Mouse (Mus musculus) ES-E14 (cell line): ENCODE data around the gene Ddx42. TPM values are rescaled to one million over a fixed set of nuclear protein-coding genes. Genes with fewer than 3 reads are reported as not detected.

ENCODE experiments used
- DNase-seq: peaks from one replicate; pipeline ENCODE4 v3.0.0-alpha.2; 2013; ENCODE audit warnings: low read depth, low spot score
- H3K27ac ChIP-seq: 2 replicates; pipeline ENCODE4 v1.5.1; 2012; ENCODE audit warnings: low read depth, mild to moderate bottlenecking, low read length, moderate library complexity, mixed read lengths; ENCODE audit not compliant: poor library complexity, insufficient read depth, severe bottlenecking
- H3K36me3 ChIP-seq: 2 replicates; pipeline ENCODE4 v1.6.1; 2012; ENCODE audit warnings: mild to moderate bottlenecking, low read length, moderate library complexity, mixed read lengths; ENCODE audit not compliant: control insufficient read depth, poor library complexity, insufficient read depth, severe bottlenecking
- H3K4me1 ChIP-seq, 2 experiments: fragments of 150-350 bp in 1 of 2; sonication (generic) in 1 of 2; 2 replicates each; pipeline ENCODE4 v1.6.1; 2012; ENCODE audit warnings: low read length in 2 of 2, mild to moderate bottlenecking in 1 of 2, mixed read lengths in 1 of 2; ENCODE audit not compliant: control insufficient read depth in 2 of 2, insufficient read depth in 2 of 2, poor library complexity in 1 of 2
- H3K4me3 ChIP-seq, 2 experiments: fragments of 150-350 bp in 1 of 2; sonication (generic) in 1 of 2; 2 replicates each; pipeline ENCODE4 v1.5.1; 2012; ENCODE audit warnings: low read length in 2 of 2, low read depth in 1 of 2, mild to moderate bottlenecking in 1 of 2, mixed read lengths in 1 of 2; ENCODE audit not compliant: insufficient read depth in 1 of 2, poor library complexity in 1 of 2, severe bottlenecking in 1 of 2
- H3K9ac ChIP-seq: 2 replicates; pipeline ENCODE4 v1.6.1; 2012; ENCODE audit warnings: low read depth, mild to moderate bottlenecking, low read length, mixed read lengths; ENCODE audit not compliant: poor library complexity, insufficient read depth, severe bottlenecking
- H3K9me3 ChIP-seq: fragments of 150-350 bp; sonication (generic); 2 replicates; pipeline ENCODE4 v1.6.1; 2012; ENCODE audit warnings: low read depth, mild to moderate bottlenecking, low read length; ENCODE audit not compliant: control insufficient read depth, insufficient read depth
- CHD2 ChIP-seq: IDR thresholded peaks from 2 replicates; pipeline ENCODE4 v1.6.1; 2014; ENCODE audit warnings: mild to moderate bottlenecking, low read depth, low read length, inconsistent platforms
- HCFC1 ChIP-seq: IDR thresholded peaks from 2 replicates; pipeline ENCODE4 v1.6.1; 2012; ENCODE audit warnings: low read length, inconsistent platforms, borderline replicate concordance; ENCODE audit not compliant: insufficient read depth
- MAFK ChIP-seq: IDR thresholded peaks from 2 replicates; pipeline ENCODE4 v1.6.1; 2014; ENCODE audit warnings: mild to moderate bottlenecking, low read depth, low read length, inconsistent platforms; ENCODE audit not compliant: insufficient read depth
- ZC3H11A ChIP-seq: IDR thresholded peaks from 2 replicates; pipeline ENCODE4 v1.6.1; 2012; ENCODE audit warnings: low read depth, mild to moderate bottlenecking, inconsistent platforms, low read length, borderline replicate concordance
- ZNF384 ChIP-seq: IDR thresholded peaks from 2 replicates; pipeline ENCODE4 v1.6.1; 2012; ENCODE audit warnings: low read depth, low read length, inconsistent platforms
- in situ Hi-C, 2 experiments: fragments of 600-800 bp; cut with MboI; formaldehyde crosslinking; loops; one replicate each; pipeline ENCODE4 v1.15.1; 2025; ENCODE audit warnings: low sequenced_read_pairs in 2 of 2, inconsistent platforms in 1 of 2; ENCODE audit not compliant: unreplicated experiment in 2 of 2
- total RNA-seq: library from RNA; depleted of rRNA; stranded (reverse); fragments of 300-350 nt; gene quantifications from 2 replicates; pipeline ENCODE4 v1.2.3, GENCODE M21; 2012; rRNA removed

Gene Ddx42
- total RNA-seq, 1 experiment, result 64.3 TPM

DNA sequence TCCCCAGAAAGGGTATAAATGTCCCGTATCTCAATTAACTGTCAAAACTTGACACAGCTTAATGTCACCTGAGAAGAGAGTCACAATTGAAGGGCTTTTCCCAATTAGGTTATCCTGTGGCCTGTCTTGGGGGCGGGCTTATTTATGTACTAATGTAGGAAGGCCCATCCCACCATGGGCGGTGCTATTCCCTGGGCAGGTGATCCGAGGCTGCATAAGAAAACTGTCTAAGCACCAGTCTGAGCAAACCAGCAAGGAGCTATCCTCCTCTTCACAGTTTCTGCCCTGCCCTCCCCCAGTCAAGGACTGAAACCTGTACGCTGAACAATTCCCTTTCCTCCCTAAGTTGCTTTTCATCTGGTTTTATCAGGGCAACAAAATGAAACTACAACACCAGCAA lies 73.7 kb downstream of the Ddx42 start:
- Histone ChIP-seq H3K4me3 (no peak overlapping the region), H3K36me3 (no peaks in the 10 kb centered on the region), H3K27ac (no peak overlapping the region), H3K4me1 (no peaks in the 10 kb centered on the region), H3K9ac (no peak overlapping the region), H3K9me3 (no peaks in the 10 kb centered on the region)
- DNase-seq, result no peak
- in situ Hi-C loops, result no loop called here
- TF ChIP-seq MAFK (no peak), CHD2 (no peak), ZC3H11A (no peak), HCFC1 (no peak), ZNF384 (no peak)

DNA sequence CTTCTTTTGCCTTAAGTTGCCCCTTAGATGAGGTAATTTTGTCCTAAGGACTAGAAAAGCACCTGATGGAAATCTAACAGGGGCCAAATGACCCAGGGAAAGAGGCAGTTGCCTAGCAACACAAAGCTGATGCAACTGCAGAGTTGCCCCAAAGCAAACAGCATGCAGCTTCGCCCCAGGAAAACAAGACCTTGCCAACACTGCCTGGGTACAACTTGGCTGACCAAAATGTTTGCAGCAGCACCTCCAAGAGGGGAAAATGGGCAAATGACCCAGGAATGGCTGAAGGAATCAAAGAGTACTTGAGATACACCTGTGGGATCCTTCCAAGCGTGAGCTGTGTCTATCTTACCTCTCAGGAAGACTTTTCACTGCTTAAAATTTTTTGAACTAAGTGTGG lies 75.1 kb downstream of the Ddx42 start:
- H3K9me3 ChIP-seq, result no peaks in the 10 kb centered on the region
- TF ChIP-seq MAFK (no peak), ZC3H11A (no peak), CHD2 (no peak), ZNF384 (no peak), HCFC1 (no peak)
- H3K27ac ChIP-seq, result no peak overlapping the region
- H3K4me3 ChIP-seq, result no peak overlapping the region
- DNase-seq, result no peak
- no peaks in the 10 kb centered on the region for H3K36me3 ChIP-seq
- in situ Hi-C loops, result no loop called here
- no peak overlapping the region for H3K9ac ChIP-seq
- H3K4me1 ChIP-seq, result no peaks in the 10 kb centered on the region

Other genes starting within 250 kb of the Ddx42 start
- gene Ace, start 249.0 kb upstream of the Ddx42 start, total RNA-seq, result 1.2 and 1.4 TPM in 2 replicates
- not detected in 2 replicates for gene Ace3, start 222.3 kb upstream of the Ddx42 start, total RNA-seq
- gene Kcnh6, start 208.8 kb upstream of the Ddx42 start, total RNA-seq, result 1.5 and 1.6 TPM in 2 replicates
- 23.0 and 30.3 TPM in 2 replicates for gene Dcaf7, start 180.1 kb upstream of the Ddx42 start, total RNA-seq
- 12.6 and 17.4 TPM in 2 replicates for gene Taco1, start 150.9 kb upstream of the Ddx42 start, total RNA-seq
- gene Map3k3, start 132.3 kb upstream of the Ddx42 start, total RNA-seq, result 38.2 and 43.7 TPM in 2 replicates
- gene Gm10840, start 56.1 kb upstream of the Ddx42 start, total RNA-seq, result not detected in 2 replicates
- 20.3 and 30.9 TPM in 2 replicates for gene Limd2, start 56.1 kb upstream of the Ddx42 start, total RNA-seq
- gene Strada, start 14.8 kb upstream of the Ddx42 start, total RNA-seq, result 14.5 and 24.0 TPM in 2 replicates
- gene Ccdc47, start 582 bp upstream of the Ddx42 start, total RNA-seq, result 82.3 and 91.2 TPM in 2 replicates
- 304 and 403 TPM in 2 replicates for gene Ftsj3, start 39.2 kb downstream of the Ddx42 start, total RNA-seq
- 161 and 263 TPM in 2 replicates for gene Psmc5, start 39.2 kb downstream of the Ddx42 start, total RNA-seq
- 45.0 and 47.7 TPM in 2 replicates for gene Smarcd2, start 56.0 kb downstream of the Ddx42 start, total RNA-seq
- gene Tcam1, start 59.7 kb downstream of the Ddx42 start, total RNA-seq, result 1.0 and 1.3 TPM in 2 replicates
- gene Gh, start 84.9 kb downstream of the Ddx42 start, total RNA-seq, result not detected in 2 replicates
- 3.6 and 4.2 TPM in 2 replicates for gene Cd79b, start 97.8 kb downstream of the Ddx42 start, total RNA-seq
- 0.13 and 0.16 TPM in 2 replicates for gene Scn4a, start 136.4 kb downstream of the Ddx42 start, total RNA-seq
- gene Prr29, start 148.5 kb downstream of the Ddx42 start, total RNA-seq, result not detected in 2 replicates
- gene Icam2, start 171.1 kb downstream of the Ddx42 start, total RNA-seq, result 0.37 and 0.89 TPM in 2 replicates